Mouse (Mus musculus) CH12.LX (cell line): ENCODE results near the gene Siglech. TPM values are rescaled to one million over a fixed set of nuclear protein-coding genes. Genes with fewer than 3 reads are reported as not detected.

Source experiments
- DNase-seq: peaks from one replicate; pipeline ENCODE4 v3.0.0-alpha.2; 2013; ENCODE audit errors: extremely low read depth
- H3K27ac ChIP-seq: 2 replicates; pipeline ENCODE4 v1.5.1; 2012; ENCODE audit warnings: low read depth, mild to moderate bottlenecking, control low read depth, moderate library complexity; ENCODE audit not compliant: insufficient read depth
- H3K27me3 ChIP-seq: replicated peaks from 2 replicates; pipeline ENCODE3; 2012; ENCODE audit warnings: inconsistent platforms
- H3K36me3 ChIP-seq, 2 experiments: replicated peaks in 1 of 2; 2 replicates each; pipeline versions ENCODE3 to v1.6.1; 2012; ENCODE audit warnings: inconsistent platforms in 1 of 2, low read length in 1 of 2, mild to moderate bottlenecking in 1 of 2, mixed read lengths in 1 of 2, moderate library complexity in 1 of 2; ENCODE audit not compliant: control insufficient read depth in 1 of 2, insufficient read depth in 1 of 2
- H3K4me1 ChIP-seq, 2 experiments: 2 replicates each; pipeline ENCODE4 v1.6.1; 2012; ENCODE audit warnings: inconsistent platforms in 1 of 2, moderate library complexity in 1 of 2; ENCODE audit not compliant: insufficient read depth in 2 of 2, control insufficient read depth in 1 of 2
- H3K4me2 ChIP-seq: 2 replicates; pipeline ENCODE4 v1.6.1; 2012; ENCODE audit warnings: low read depth, mild to moderate bottlenecking, control low read depth; ENCODE audit not compliant: poor library complexity, insufficient read depth, severe bottlenecking
- H3K4me3 ChIP-seq, 3 experiments: fragments of 150-350 bp in 1 of 3; sonication (generic) in 1 of 3; replicated peaks in 1 of 3; 2 replicates each; pipeline versions ENCODE3 to v1.5.1; 2011 to 2012; ENCODE audit warnings: low read depth in 2 of 3, low read length in 2 of 3, mild to moderate bottlenecking in 2 of 3, moderate library complexity in 2 of 3, control low read depth in 1 of 3, improper control_type of control experiment in 1 of 3, inconsistent platforms in 1 of 3, mixed read lengths in 1 of 3; ENCODE audit not compliant: poor library complexity in 1 of 3
- H3K79me2 ChIP-seq: replicated peaks from 2 replicates; pipeline ENCODE4 v1.6.1; 2012; ENCODE audit warnings: mild to moderate bottlenecking, moderate library complexity; ENCODE audit not compliant: control insufficient read depth, poor library complexity, insufficient read depth, severe bottlenecking; ENCODE audit errors: extremely low read depth
- H3K9ac ChIP-seq: 2 replicates; pipeline ENCODE4 v1.6.1; 2012; ENCODE audit warnings: low read depth, mild to moderate bottlenecking, control low read depth, moderate library complexity; ENCODE audit not compliant: insufficient read depth
- H3K9me3 ChIP-seq: replicated peaks from 2 replicates; pipeline ENCODE3; 2012; ENCODE audit warnings: low read length, inconsistent platforms, mixed read lengths
- BHLHE40 ChIP-seq: IDR thresholded peaks from 2 replicates; pipeline ENCODE4 v1.6.1; 2011; ENCODE audit warnings: mild to moderate bottlenecking, low read depth, low read length, improper control_type of control experiment
- CTCF ChIP-seq, 2 experiments: IDR thresholded peaks in 1 of 2; conservative IDR thresholded peaks in 1 of 2; 2 replicates each; pipeline ENCODE4 v1.5.1; 2011 to 2012; ENCODE audit warnings: low read depth in 2 of 2, low read length in 2 of 2, improper control_type of control experiment in 1 of 2, inconsistent platforms in 1 of 2, mild to moderate bottlenecking in 1 of 2, moderate library complexity in 1 of 2
- E2F4 ChIP-seq: IDR thresholded peaks from 2 replicates; pipeline ENCODE4 v1.6.1; 2011; ENCODE audit warnings: low read depth, low read length, improper control_type of control experiment; ENCODE audit not compliant: insufficient replicate concordance
- EP300 ChIP-seq: IDR thresholded peaks from 2 replicates; pipeline ENCODE4 v1.6.1; 2011; ENCODE audit warnings: low read length, improper control_type of control experiment
- IRF4 ChIP-seq: IDR thresholded peaks from 2 replicates; pipeline ENCODE4 v1.6.1; 2014; ENCODE audit warnings: low read depth, mild to moderate bottlenecking, inconsistent platforms, low read length, improper control_type of control experiment
- JUN ChIP-seq: IDR thresholded peaks from 2 replicates; pipeline ENCODE4 v1.6.1; 2011; ENCODE audit warnings: low read depth, mild to moderate bottlenecking, low read length, improper control_type of control experiment, moderate library complexity; ENCODE audit not compliant: insufficient read depth
- KAT2A ChIP-seq: IDR thresholded peaks from 2 replicates; pipeline ENCODE4 v1.6.1; 2012; ENCODE audit warnings: low read length, improper control_type of control experiment, inconsistent platforms; ENCODE audit not compliant: insufficient replicate concordance
- MAFK ChIP-seq: IDR thresholded peaks from 2 replicates; pipeline ENCODE4 v1.6.1; 2011; ENCODE audit warnings: low read length, improper control_type of control experiment; ENCODE audit not compliant: insufficient replicate concordance
- MYC ChIP-seq: IDR thresholded peaks from 2 replicates; pipeline ENCODE4 v1.6.1; 2011; ENCODE audit warnings: low read depth, mild to moderate bottlenecking, improper control_type of control experiment, low read length
- NELFE ChIP-seq: IDR thresholded peaks from 2 replicates; pipeline ENCODE4 v1.6.1; 2011; ENCODE audit warnings: low read depth, low read length, improper control_type of control experiment
- POLR2A ChIP-seq: IDR thresholded peaks from 2 replicates; pipeline ENCODE4 v1.6.1; 2011; ENCODE audit warnings: low read depth, mild to moderate bottlenecking, improper control_type of control experiment, low read length
- RCOR1 ChIP-seq: conservative IDR thresholded peaks from 2 replicates; pipeline ENCODE4 v1.6.1; 2012; ENCODE audit warnings: low read depth, mild to moderate bottlenecking, inconsistent platforms, low read length, improper control_type of control experiment
- SIN3A ChIP-seq: IDR thresholded peaks from 2 replicates; pipeline ENCODE4 v1.6.1; 2012; ENCODE audit warnings: low read length, improper control_type of control experiment, inconsistent platforms
- SMC3 ChIP-seq: IDR thresholded peaks from 2 replicates; pipeline ENCODE4 v1.6.1; 2011; ENCODE audit warnings: low read depth, low read length, improper control_type of control experiment
- UBTF ChIP-seq: IDR thresholded peaks from 2 replicates; pipeline ENCODE4 v1.6.1; 2012; ENCODE audit warnings: low read depth, mild to moderate bottlenecking, inconsistent platforms, low read length, improper control_type of control experiment, moderate library complexity
- ZC3H11A ChIP-seq: IDR thresholded peaks from 2 replicates; pipeline ENCODE4 v1.6.1; 2012; ENCODE audit warnings: low read depth, mild to moderate bottlenecking, inconsistent platforms, low read length, improper control_type of control experiment
- ZNF384 ChIP-seq: IDR thresholded peaks from 2 replicates; pipeline ENCODE4 v1.6.1; 2012; ENCODE audit warnings: low read depth, low read length, improper control_type of control experiment, inconsistent platforms
- dilution Hi-C: fragments of 300-500 bp; cut with MboI; formaldehyde crosslinking; loops from 2 replicates; pipeline ENCODE4 v1.14.3; 2020; ENCODE audit warnings: low sequenced_read_pairs; ENCODE audit not compliant: extremely low pct_unique_long_range_greater_than_20kb, extremely low pct_ligation_motif_present
- in situ Hi-C: fragments of 300-500 bp; cut with MboI; formaldehyde crosslinking; loops from 3 replicates; pipeline ENCODE4 v1.14.3; 2019; ENCODE audit warnings: low sequenced_read_pairs, low pct_ligation_motif_present, low pct_unique_long_range_greater_than_20kb, mixed read lengths
- polyA plus RNA-seq: library from polyadenylated mRNA; unstranded; fragments of >175 nt; gene quantifications from 2 replicates; pipeline ENCODE4 v1.2.1, GENCODE M21; 2012; ENCODE audit warnings: low read depth; ENCODE audit not compliant: insufficient read length
- total RNA-seq, 2 experiments: library from RNA; depleted of rRNA; stranded (reverse); fragments of 300-350 nt in 1 of 2; fragments of >200 nt in 1 of 2; gene quantifications; 2 replicates each; pipeline ENCODE4 v1.2.3; 2012 to 2014

Siglech gene
- total and polyA plus RNA-seq, 3 experiments: 0.35 to 0.66 TPM; not detected in 1

- no peaks in the 10 kb centered on the region for H3K27me3 ChIP-seq
- dilution Hi-C loops (no loop called here), in situ Hi-C loops (no loop called here)
- no peak overlapping the region for H3K27ac ChIP-seq
- no peak for DNase-seq
- H3K79me2 ChIP-seq: no peaks in the 10 kb centered on the region
- H3K4me3 ChIP-seq: no peak overlapping the region
- peaks cover 6% of the 10 kb centered on the region for H3K9me3 ChIP-seq
- H3K4me2 ChIP-seq: no peak overlapping the region
- H3K4me1 ChIP-seq: 0 out of 4 replicates have a peak, but pooled peaks cover 0 to 1% of the 10 kb centered on the region in 2 experiments
- TF ChIP-seq POLR2A (no peak), MAFK (no peak), BHLHE40 (no peak), ZNF384 (no peak), IRF4 (no peak), MYC (no peak), RCOR1 (no peak), ZC3H11A (no peak), JUN (no peak), SMC3 (no peak), NELFE (no peak), KAT2A (no peak), SIN3A (no peak), E2F4 (no peak), EP300 (no peak)
- no peak overlapping the region for H3K9ac ChIP-seq
- H3K36me3 ChIP-seq: no peaks in the 10 kb centered on the region
Observed at GRCm38 (mm10) chr7:55728903-55729302, 39.1 kb upstream of the Siglech start.

GRCm38 (mm10) chr7:55734483-55734882, 33.5 kb upstream of the Siglech start:
- Histone ChIP-seq H3K4me2 (no peak overlapping the region), H3K79me2 (no peaks in the 10 kb centered on the region), H3K9ac (no peak overlapping the region), H3K4me1 (peaks cover 3 to 4% of the 10 kb centered on the region in 2 experiments; a peak in 1 of 4 replicates), H3K27me3 (no peaks in the 10 kb centered on the region), H3K36me3 (no peaks in the 10 kb centered on the region), H3K27ac (no peak overlapping the region), H3K4me3 (no peak overlapping the region), H3K9me3 (no peaks in the 10 kb centered on the region)
- no peak for DNase-seq
- dilution Hi-C loops (no loop called here), in situ Hi-C loops (no loop called here)
- TF ChIP-seq UBTF (no peak), JUN (no peak), CTCF (conservative IDR thresholded peaks at IDR 0.05 in 1 of 2, IDR thresholded peaks at IDR 0.05 in 1 of 2; ENCODE audit: low read depth in 2 of 2, low read length in 2 of 2) (peak in 1 of 2 experiments; percentile 60; a peak in 3 of 4 replicates)
